ENCODE assay signal across 18 mouse cellular contexts in the genomic region with DNA sequence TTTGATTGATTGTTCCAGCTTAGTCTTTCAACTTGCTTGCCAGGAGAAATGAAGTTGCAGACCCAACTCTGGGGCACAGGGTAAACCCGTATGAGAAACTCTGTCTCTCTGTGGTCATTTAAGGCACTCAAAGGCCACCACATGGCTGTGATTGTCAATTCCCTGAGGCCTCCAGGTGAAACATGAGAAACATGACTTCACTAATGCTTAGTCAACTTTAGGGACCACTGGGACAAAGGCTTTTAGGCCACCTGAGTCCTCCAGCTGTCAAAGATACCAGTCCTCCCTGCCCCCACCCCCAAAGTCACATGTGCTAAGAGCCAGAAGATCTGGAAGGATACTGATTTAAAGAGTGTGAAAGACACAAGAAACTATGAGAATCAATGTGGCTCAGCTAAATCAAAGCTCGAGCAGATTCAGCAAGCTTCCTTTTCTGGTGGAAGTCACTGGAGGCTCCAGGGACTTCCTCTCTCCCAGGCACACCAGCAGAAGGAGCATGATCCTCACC.
A peak's percentile ranks its signal among the peaks of the same experiment; 100 is the strongest.
DNase-seq lines count a peak whose midpoint lies in the region; ATAC-seq and TF ChIP-seq lines count a peak whose summit lies in the region.
"Had no signal": no experiment of that assay in that cellular context is flagged by ENCODE, and none has a peak within 500 bp of the region (broad histone marks: within the 10 kb centered on the region; RNA-seq: fewer than 3 reads in every experiment).

No protein-coding gene starts in this region.

- H3K27me3 ChIP-seq in heart, embryonic 16.5 days (ENCODE audit: control insufficient read depth, insufficient read depth, low read length): no peaks in the 10 kb centered on the region
- H3K27me3 ChIP-seq in C2C12 (ENCODE audit: control insufficient read depth, insufficient read depth, insufficient read length): no peaks in the 10 kb centered on the region
- no peaks in the 10 kb centered on the region for H3K27me3 ChIP-seq in limb, embryonic 12.5 days
- no peaks in the 10 kb centered on the region for H3K27me3 ChIP-seq in lung, postnatal 0 days (replicated peaks; ENCODE audit: insufficient read depth, low read length)
- H3K27me3 ChIP-seq: limb, embryonic 15.5 days had no signal

- H3K9me3 ChIP-seq in heart, embryonic 16.5 days (replicated peaks; ENCODE audit: control insufficient read depth, low read length): no peaks in the 10 kb centered on the region
- H3K9me3 ChIP-seq in limb, embryonic 12.5 days: no peaks in the 10 kb centered on the region
- no peaks in the 10 kb centered on the region for H3K9me3 ChIP-seq in lung, postnatal 0 days (ENCODE audit: low read length)
- H3K9me3 ChIP-seq: forebrain, embryonic 10.5 days; limb, embryonic 15.5 days had no signal

- no peak overlapping the region for H3K4me3 ChIP-seq in heart, embryonic 16.5 days (ENCODE audit: low read length)
- H3K4me3 ChIP-seq in C2C12 (ENCODE audit: insufficient read depth, poor library complexity, severe bottlenecking): no peak overlapping the region
- H3K4me3 ChIP-seq in brown adipose tissue, adult 24 weeks (ENCODE audit: insufficient read depth, low read depth, low read length): no peak overlapping the region
- H3K4me3 ChIP-seq in limb, embryonic 12.5 days (replicated peaks): no peak overlapping the region
- H3K4me3 ChIP-seq in lung, postnatal 0 days (ENCODE audit: low read depth, low read length): no peak overlapping the region
- H3K4me3 ChIP-seq: forebrain, embryonic 10.5 days; limb, embryonic 15.5 days had no signal

- WGBS in heart, embryonic 16.5 days: 49% methylated on average over 2 of the region's 2 CpGs
- 23% methylated on average over 2 of the region's 2 CpGs for WGBS in limb, embryonic 12.5 days
- 41% methylated on average over 2 of the region's 2 CpGs for WGBS in lung, postnatal 0 days

- no peak for ATAC-seq in heart, embryonic 16.5 days (replicated peaks; ENCODE audit: extremely low read depth, insufficient read depth, low FRiP score)
- no peak for ATAC-seq in limb, embryonic 12.5 days (ENCODE audit: insufficient number of reproducible peaks, insufficient read depth, low FRiP score, low TSS enrichment, low read depth)
- no peak for ATAC-seq in lung, postnatal 0 days
- ATAC-seq: hindbrain, embryonic 16.5 days had no signal

- H3K4me2 ChIP-seq in heart, embryonic 16.5 days (ENCODE audit: low read depth, low read length): no peak overlapping the region
- no peak overlapping the region for H3K4me2 ChIP-seq in limb, embryonic 12.5 days
- H3K4me2 ChIP-seq in lung, postnatal 0 days (replicated peaks; ENCODE audit: low read depth, low read length): no peak overlapping the region
- H3K4me2 ChIP-seq: limb, embryonic 15.5 days had no signal

- no peak overlapping the region for H3K9ac ChIP-seq in heart, embryonic 16.5 days (ENCODE audit: low read length)
- no peak overlapping the region for H3K9ac ChIP-seq in limb, embryonic 12.5 days (replicated peaks)
- H3K9ac ChIP-seq in lung, postnatal 0 days (replicated peaks; ENCODE audit: low read depth): no peak overlapping the region
- H3K9ac ChIP-seq: limb, embryonic 15.5 days had no signal

- no peaks in the 10 kb centered on the region for H3K79me2 ChIP-seq in C2C12 (ENCODE audit: control insufficient read depth, insufficient read depth)

- peaks cover 2% of the 10 kb centered on the region; the same call in 1 of the 2 replicates for H3K36me3 ChIP-seq in heart, embryonic 16.5 days (ENCODE audit: control insufficient read depth, insufficient read depth)
- peaks cover 6% of the 10 kb centered on the region for H3K36me3 ChIP-seq in C2C12 (ENCODE audit: control insufficient read depth, insufficient read depth)
- peaks cover 19% of the 10 kb centered on the region for H3K36me3 ChIP-seq in limb, embryonic 12.5 days
- H3K36me3 ChIP-seq in lung, postnatal 0 days (ENCODE audit: insufficient read depth, low read length): 0 out of 2 replicates have a peak, but pooled peaks cover 1% of the 10 kb centered on the region

- no peak for TF ChIP-seq CTCF in C2C12 (IDR thresholded peaks at IDR 0.05; ENCODE audit: control insufficient read depth, insufficient read depth, insufficient read length)
- TF ChIP-seq CTCF in lung, postnatal 0 days (IDR thresholded peaks at IDR 0.05): no peak

- peaks cover 20% of the 10 kb centered on the region for H3K4me1 ChIP-seq in heart, embryonic 16.5 days (ENCODE audit: control insufficient read depth, insufficient read depth, low read length)
- H3K4me1 ChIP-seq in brown adipose tissue, adult 24 weeks (ENCODE audit: control insufficient read depth, insufficient read depth, insufficient read length, low read length): peaks cover 30% of the 10 kb centered on the region
- H3K4me1 ChIP-seq in limb, embryonic 12.5 days (replicated peaks): peaks cover 21% of the 10 kb centered on the region
- peaks cover 5% of the 10 kb centered on the region; the same call in 1 of the 2 replicates for H3K4me1 ChIP-seq in lung, postnatal 0 days (ENCODE audit: insufficient read depth, low read depth, low read length)
- H3K4me1 ChIP-seq: limb, embryonic 15.5 days had no signal

- no peak for DNase-seq in heart, postnatal 4 days
- DNase-seq in cerebellum, adult 8-10 months: no peak
- no peak for DNase-seq in lung, postnatal 0 days (ENCODE audit: low spot score)
- DNase-seq: adrenal gland, adult 8-10 months; cerebellum, adult 9-11 months; kidney, adult 8-10 months; kidney, postnatal 4 days; layer of hippocampus, postnatal 36 days; lung, postnatal 36 days; midbrain, embryonic 14.5 days; right cerebral cortex, postnatal 25 days had no signal

- H3K27ac ChIP-seq in heart, embryonic 16.5 days (ENCODE audit: low read length): 0 out of 2 replicates have a peak overlapping the region, but pooled peaks have one; percentile 34
- H3K27ac ChIP-seq in brown adipose tissue, adult 24 weeks (replicated peaks; ENCODE audit: low read depth, low read length): peak overlapping the region; percentile 67
- peak overlapping the region; percentile 57 for H3K27ac ChIP-seq in limb, embryonic 12.5 days
- H3K27ac ChIP-seq in lung, postnatal 0 days (ENCODE audit: low read length): no peak overlapping the region
- H3K27ac ChIP-seq: forebrain, embryonic 10.5 days; limb, embryonic 15.5 days had no signal

- no peak overlapping the region for H3ac ChIP-seq in C2C12 (ENCODE audit: control insufficient read depth, insufficient read length, low read depth)

- TF ChIP-seq EP300 in lung, postnatal 0 days (IDR thresholded peaks at IDR 0.05): no peak

- no peaks in the 10 kb centered on the region for H3K79me3 ChIP-seq in C2C12 (ENCODE audit: low read depth)

TF ChIP-seq in C2C12, 6 proteins besides CTCF, POLR2A, EP300 and RAD21:
- TF ChIP-seq USF1 (IDR thresholded peaks at IDR 0.05; ENCODE audit: low read depth) (peak; percentile 14), CEBPB (IDR thresholded peaks at IDR 0.05; ENCODE audit: low read depth) (no peak)
